Mouse (Mus musculus): ENCODE measurements around the gene Dok5.
A peak's percentile ranks its signal among the peaks of the same experiment; 100 is the strongest.

The Dok5 gene

GRCm38 (mm10) chr2:170738891-170739290 lies 7.3 kb downstream of the Dok5 start:
- DNase-seq, result no peak

- no peak for DNase-seq
Observed at GRCm38 (mm10) chr2:170739713-170740365, 8.2 kb downstream of the Dok5 start.

- DNase-seq, result no peak
Observed at GRCm38 (mm10) chr2:170743521-170743920, 11.9 kb downstream of the Dok5 start.

GRCm38 (mm10) chr2:170748901-170749300 lies 17.3 kb downstream of the Dok5 start:
- peak; percentile 61 for DNase-seq

GRCm38 (mm10) chr2:170752191-170752850 lies 20.7 kb downstream of the Dok5 start:
- peak in 1 of 2 experiments; percentile 42 for DNase-seq

GRCm38 (mm10) chr2:170755817-170756216 lies 24.2 kb downstream of the Dok5 start:
- DNase-seq, result no peak

- DNase-seq, result peak; percentile 38 to 43
Observed at GRCm38 (mm10) chr2:170756667-170757066, 25.1 kb downstream of the Dok5 start.

- peak; percentile 47 to 59 for DNase-seq
Observed at GRCm38 (mm10) chr2:170757228-170757875, 25.7 kb downstream of the Dok5 start.

- peak; percentile 71 to 73 for DNase-seq
Observed at GRCm38 (mm10) chr2:170758201-170758600, 26.6 kb downstream of the Dok5 start.

GRCm38 (mm10) chr2:170764704-170765103 lies 33.1 kb downstream of the Dok5 start:
- DNase-seq, result no peak

GRCm38 (mm10) chr2:170767243-170767642 lies 35.6 kb downstream of the Dok5 start:
- DNase-seq, result peak in 1 of 2 experiments; percentile 20

- DNase-seq, result no peak
Observed at GRCm38 (mm10) chr2:170768699-170769098, 37.1 kb downstream of the Dok5 start.

GRCm38 (mm10) chr2:170771555-170771954 lies 39.9 kb downstream of the Dok5 start:
- DNase-seq, result no peak

- DNase-seq, result peak in 1 of 2 experiments; percentile 41
Observed at GRCm38 (mm10) chr2:170772126-170772884, 40.7 kb downstream of the Dok5 start.

GRCm38 (mm10) chr2:170772885-170773270 lies 41.3 kb downstream of the Dok5 start:
- no peak for DNase-seq

GRCm38 (mm10) chr2:170775577-170775976 lies 44.0 kb downstream of the Dok5 start:
- no peak for DNase-seq

GRCm38 (mm10) chr2:170776107-170776506 lies 44.5 kb downstream of the Dok5 start:
- no peak for DNase-seq

- no peak for DNase-seq
Observed at GRCm38 (mm10) chr2:170777572-170777971, 46.0 kb downstream of the Dok5 start.

- DNase-seq, result no peak
Observed at GRCm38 (mm10) chr2:170780010-170780750, 48.6 kb downstream of the Dok5 start.

GRCm38 (mm10) chr2:170788101-170788500 lies 56.5 kb downstream of the Dok5 start:
- no peak for DNase-seq

- no peak for DNase-seq
Observed at GRCm38 (mm10) chr2:170791332-170792017, 59.9 kb downstream of the Dok5 start.

GRCm38 (mm10) chr2:170795242-170795641 lies 63.6 kb downstream of the Dok5 start:
- DNase-seq, result no peak
